Mouse (Mus musculus) megakaryocyte, embryonic 14.5 days (primary cell): ENCODE data around the gene Srpk2. TPM values are rescaled to one million over a fixed set of nuclear protein-coding genes. Genes with fewer than 3 reads are reported as not detected.

Source experiments
- H3K27me3 ChIP-seq: replicated peaks from 2 replicates; pipeline ENCODE3; 2012; ENCODE audit warnings: inconsistent platforms
- H3K36me3 ChIP-seq: replicated peaks from 2 replicates; pipeline ENCODE3; 2012; ENCODE audit warnings: low read length, inconsistent platforms, mixed read lengths
- H3K4me1 ChIP-seq: 2 replicates; pipeline ENCODE4 v1.6.1; 2012; ENCODE audit warnings: inconsistent platforms
- H3K4me3 ChIP-seq: replicated peaks from 2 replicates; pipeline ENCODE3; 2012; ENCODE audit warnings: moderate library complexity, mild to moderate bottlenecking, inconsistent platforms
- H3K9me3 ChIP-seq: 2 replicates; pipeline ENCODE4 v1.6.1; 2012; ENCODE audit warnings: inconsistent platforms
- FLI1 ChIP-seq: IDR thresholded peaks from 2 replicates; pipeline ENCODE4 v1.6.1; 2012; ENCODE audit warnings: low read length, inconsistent platforms, mixed read lengths
- GATA1 ChIP-seq: IDR thresholded peaks from 3 replicates; pipeline ENCODE4 v1.6.1; 2012; ENCODE audit warnings: mixed read lengths, low read length, inconsistent platforms, borderline replicate concordance
- polyA plus RNA-seq: library from polyadenylated mRNA; stranded (reverse); fragments of >175 nt; gene quantifications from 2 replicates; pipeline ENCODE4 v1.2.3, GENCODE M21; 2012; ENCODE audit warnings: low replicate concordance; ENCODE audit not compliant: insufficient read depth

Gene Srpk2
- polyA plus RNA-seq, 1 experiment, result 1.5 TPM

DNA sequence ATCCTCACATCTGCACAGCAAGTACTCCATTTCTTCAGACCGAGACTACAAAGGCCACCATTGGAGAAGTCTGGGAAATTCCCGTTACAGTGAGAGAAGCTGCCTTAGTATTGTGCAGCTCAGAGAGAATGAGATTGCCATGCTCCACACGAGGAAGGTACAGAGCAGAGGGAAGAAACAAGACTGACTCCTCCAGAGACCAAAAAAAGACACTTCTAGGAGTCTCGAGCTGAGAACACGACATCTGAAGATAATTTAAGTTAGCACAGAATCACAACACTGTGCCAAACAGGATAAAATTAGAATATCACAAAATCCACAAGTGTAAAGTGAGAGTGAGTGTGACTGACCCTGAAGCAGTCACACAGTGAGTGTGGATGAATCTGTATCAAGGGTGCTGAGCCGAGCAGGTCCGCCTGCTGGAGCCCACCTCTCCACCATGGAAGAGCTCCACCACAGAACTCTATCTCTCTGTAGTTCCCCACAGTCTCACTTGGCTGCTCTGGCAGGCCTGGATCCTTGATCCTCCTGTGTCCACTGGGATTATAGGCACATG is 152.8 kb downstream of the Srpk2 start:
- Histone ChIP-seq H3K36me3 (peaks cover 4% of the 10 kb centered on the region), H3K27me3 (no peaks in the 10 kb centered on the region), H3K4me3 (no peak overlapping the region), H3K4me1 (peaks cover 8% of the 10 kb centered on the region), H3K9me3 (no peaks in the 10 kb centered on the region)
- TF ChIP-seq FLI1 (no peak), GATA1 (no peak)

DNA sequence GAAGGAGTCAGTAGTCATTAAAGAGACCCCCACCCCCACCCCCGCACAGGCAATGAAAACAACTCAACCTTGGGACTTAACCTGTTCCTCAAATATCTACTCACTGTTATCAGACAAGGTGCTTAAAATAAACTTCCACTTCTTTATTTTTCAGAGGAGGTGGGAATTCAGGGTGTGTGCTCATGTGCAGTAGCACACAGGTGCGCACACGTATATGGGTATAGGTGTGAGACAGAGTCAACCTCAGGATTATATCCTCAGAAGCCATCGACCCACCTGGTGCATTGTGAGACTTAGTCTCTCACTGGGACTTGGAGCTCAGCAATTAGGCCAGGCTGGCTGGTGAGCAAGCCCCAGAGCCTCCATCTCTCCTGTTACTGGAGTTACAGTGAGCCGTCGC is 153.3 kb downstream of the Srpk2 start:
- TF ChIP-seq GATA1, result no peak
- TF ChIP-seq FLI1, result no peak
- Histone ChIP-seq H3K9me3 (no peaks in the 10 kb centered on the region), H3K27me3 (no peaks in the 10 kb centered on the region), H3K36me3 (peaks cover 4% of the 10 kb centered on the region), H3K4me1 (peaks cover 13% of the 10 kb centered on the region), H3K4me3 (no peak overlapping the region)

DNA sequence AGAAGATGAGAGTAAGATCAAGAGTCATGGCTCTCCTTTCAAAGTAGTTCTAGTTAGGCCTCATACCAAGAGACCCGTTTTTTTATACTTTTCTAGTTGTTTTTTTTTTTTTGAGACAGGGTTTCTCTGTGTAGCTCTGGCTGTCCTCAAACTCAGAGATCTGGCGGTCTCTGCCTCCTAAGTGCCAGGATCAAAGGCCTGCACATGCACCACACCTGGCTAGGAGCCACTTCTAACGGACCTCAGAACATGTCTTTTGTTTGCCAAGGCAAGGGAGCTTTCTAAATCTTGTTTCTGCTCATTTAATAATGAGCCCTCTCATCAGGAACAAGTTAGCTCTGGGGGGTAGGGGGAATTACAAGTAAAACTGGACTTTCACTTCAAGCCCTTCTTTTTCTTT is 159.8 kb downstream of the Srpk2 start:
- TF ChIP-seq FLI1 (no peak), GATA1 (no peak)
- no peak overlapping the region for H3K4me3 ChIP-seq
- H3K27me3 ChIP-seq, result no peaks in the 10 kb centered on the region
- no peaks in the 10 kb centered on the region for H3K9me3 ChIP-seq
- peaks cover 35% of the 10 kb centered on the region for H3K36me3 ChIP-seq
- H3K4me1 ChIP-seq, result peaks cover 40% of the 10 kb centered on the region

DNA sequence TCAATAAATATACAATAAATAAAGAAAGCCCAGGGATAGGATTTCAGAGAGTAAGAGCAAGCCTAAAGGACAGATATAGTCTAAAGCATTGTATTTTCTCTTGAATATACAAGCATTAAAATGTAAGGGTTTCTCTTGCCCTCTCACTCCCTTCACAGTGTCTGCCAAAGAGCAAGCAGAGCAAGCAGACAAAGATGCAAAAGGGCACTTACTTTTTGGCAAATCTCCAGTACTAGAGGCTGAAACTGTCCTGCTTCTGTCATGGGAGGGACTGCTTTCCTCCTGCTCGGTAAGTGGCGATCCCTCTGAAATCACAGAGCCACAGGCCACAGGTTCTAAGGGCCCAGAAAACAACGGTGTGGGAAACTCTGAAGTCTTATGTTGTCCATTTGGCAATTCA is 160.5 kb downstream of the Srpk2 start:
- H3K36me3 ChIP-seq, result peaks cover 35% of the 10 kb centered on the region
- TF ChIP-seq GATA1, result no peak
- no peak for TF ChIP-seq FLI1
- no peak overlapping the region for H3K4me3 ChIP-seq

DNA sequence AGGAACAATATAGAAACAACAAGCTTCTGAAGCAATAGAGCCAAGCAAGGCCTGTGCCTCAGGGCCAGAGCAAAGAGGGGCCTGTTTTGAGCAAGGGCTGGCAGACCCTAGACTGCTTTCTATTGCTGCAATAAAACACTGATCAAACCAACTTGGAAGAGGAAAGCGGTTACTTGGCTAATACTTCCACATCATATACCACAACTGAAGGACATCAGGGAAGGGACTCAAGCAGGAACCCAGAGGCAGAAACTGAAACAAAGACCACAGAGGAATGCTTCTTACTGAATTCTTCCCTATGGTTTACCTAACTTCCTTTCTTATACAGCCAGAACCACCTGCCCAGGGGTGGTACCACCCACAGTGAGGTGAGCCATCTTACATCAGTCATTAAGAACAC is 162.8 kb downstream of the Srpk2 start:
- TF ChIP-seq GATA1 (no peak), FLI1 (no peak)
- Histone ChIP-seq H3K4me1 (peaks cover 51% of the 10 kb centered on the region), H3K27me3 (no peaks in the 10 kb centered on the region), H3K4me3 (no peak overlapping the region), H3K36me3 (peaks cover 45% of the 10 kb centered on the region), H3K9me3 (no peaks in the 10 kb centered on the region)

More for the DNA sequence above, 160.5 kb downstream of the Srpk2 start:
- Histone ChIP-seq H3K27me3 (no peaks in the 10 kb centered on the region), H3K4me1 (peaks cover 47% of the 10 kb centered on the region), H3K9me3 (no peaks in the 10 kb centered on the region)

DNA sequence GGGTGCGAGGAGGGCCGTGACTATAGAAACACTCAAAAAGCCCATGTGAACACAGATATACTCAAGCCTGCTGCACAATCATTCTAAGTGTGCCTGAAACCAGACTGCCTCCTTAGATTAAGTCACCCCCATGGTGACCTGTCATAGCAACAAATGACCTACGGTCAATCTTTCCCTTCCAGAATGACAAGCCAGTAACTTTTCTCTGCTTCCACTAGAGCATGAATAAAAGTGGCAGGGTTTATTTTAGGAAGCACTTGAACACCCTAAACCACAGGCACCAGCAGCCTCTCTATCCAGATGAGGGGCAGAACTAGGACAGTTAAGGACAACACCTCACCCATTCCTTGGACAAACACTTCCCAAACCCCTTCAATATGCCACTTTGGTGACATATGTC is 164.7 kb downstream of the Srpk2 start:
- TF ChIP-seq FLI1, result no peak
- TF ChIP-seq GATA1, result no peak
- Histone ChIP-seq H3K27me3 (no peaks in the 10 kb centered on the region), H3K4me1 (peaks cover 43% of the 10 kb centered on the region), H3K4me3 (no peak overlapping the region), H3K36me3 (peaks cover 48% of the 10 kb centered on the region), H3K9me3 (no peaks in the 10 kb centered on the region)

DNA sequence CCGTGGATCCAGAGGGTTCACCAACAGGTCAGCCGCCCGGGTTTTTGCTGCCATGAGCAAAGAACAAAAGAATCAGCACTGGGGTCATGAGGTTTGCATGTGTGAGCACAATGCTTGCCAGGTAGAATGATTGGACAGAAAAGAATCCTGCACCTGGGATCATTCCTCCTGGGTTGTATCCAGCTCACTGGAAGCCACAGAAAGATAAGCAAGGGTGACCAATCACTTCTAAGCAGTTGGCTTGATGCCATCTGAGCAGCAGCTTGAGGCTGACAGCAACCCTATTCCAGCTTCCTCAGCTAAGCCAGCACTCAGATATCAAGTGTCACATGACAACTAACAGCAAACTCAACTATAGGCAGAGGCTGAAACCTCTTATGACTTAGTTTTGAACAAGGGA is 165.7 kb downstream of the Srpk2 start:
- H3K4me3 ChIP-seq, result no peak overlapping the region
- peaks cover 43% of the 10 kb centered on the region for H3K4me1 ChIP-seq
- TF ChIP-seq FLI1 (no peak), GATA1 (no peak)

DNA sequence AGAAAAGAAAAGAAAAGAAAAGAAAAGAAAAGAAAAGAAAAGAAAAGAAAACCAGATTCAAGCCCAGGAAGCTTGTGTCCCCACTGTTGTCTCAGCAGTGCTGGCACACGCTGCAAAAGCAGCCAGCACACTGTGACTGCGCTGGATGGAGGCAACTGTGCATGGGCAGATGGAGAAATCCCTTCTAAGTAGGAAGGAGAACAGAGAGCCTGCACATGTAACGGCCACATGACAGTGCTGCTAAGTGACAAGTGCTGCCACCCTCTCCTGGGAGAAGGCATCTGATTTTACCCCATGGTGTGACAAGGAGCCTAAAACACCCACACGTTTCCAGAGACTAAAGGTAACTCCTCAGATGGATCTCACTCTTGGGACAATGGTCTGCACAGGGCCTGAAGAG is 166.6 kb downstream of the Srpk2 start:
- no peak for TF ChIP-seq FLI1
- TF ChIP-seq GATA1, result no peak
- peaks cover 57% of the 10 kb centered on the region for H3K36me3 ChIP-seq

More for the DNA sequence above, 165.7 kb downstream of the Srpk2 start:
- H3K9me3 ChIP-seq, result no peaks in the 10 kb centered on the region
- H3K27me3 ChIP-seq, result no peaks in the 10 kb centered on the region
- peaks cover 50% of the 10 kb centered on the region for H3K36me3 ChIP-seq

DNA sequence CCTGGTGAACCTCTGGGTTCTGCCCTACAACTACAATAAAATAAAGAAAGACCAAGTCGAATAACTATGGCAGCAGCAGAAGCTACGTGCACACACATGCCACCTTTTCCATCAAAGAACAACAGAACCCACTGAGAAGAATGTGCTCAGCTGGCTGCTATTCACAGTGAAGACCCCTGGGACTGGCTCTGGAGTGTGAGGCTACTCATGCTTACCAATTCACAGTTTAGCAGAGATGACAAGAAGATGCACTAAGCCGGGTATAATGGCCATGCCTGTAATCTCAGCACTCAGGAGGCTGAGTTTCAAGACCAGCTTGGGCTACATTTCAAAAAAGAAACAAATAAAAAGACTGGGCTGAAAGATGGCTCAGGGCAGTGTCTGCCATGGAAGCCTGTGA is 167.5 kb downstream of the Srpk2 start:
- H3K9me3 ChIP-seq, result no peaks in the 10 kb centered on the region
- H3K4me1 ChIP-seq, result peaks cover 37% of the 10 kb centered on the region
- H3K4me3 ChIP-seq, result no peak overlapping the region
- TF ChIP-seq GATA1, result no peak
- TF ChIP-seq FLI1, result no peak
- no peaks in the 10 kb centered on the region for H3K27me3 ChIP-seq
- H3K36me3 ChIP-seq, result peaks cover 54% of the 10 kb centered on the region

More for the DNA sequence above, 166.6 kb downstream of the Srpk2 start:
- Histone ChIP-seq H3K4me3 (no peak overlapping the region), H3K27me3 (no peaks in the 10 kb centered on the region), H3K9me3 (no peaks in the 10 kb centered on the region), H3K4me1 (peaks cover 43% of the 10 kb centered on the region)

DNA sequence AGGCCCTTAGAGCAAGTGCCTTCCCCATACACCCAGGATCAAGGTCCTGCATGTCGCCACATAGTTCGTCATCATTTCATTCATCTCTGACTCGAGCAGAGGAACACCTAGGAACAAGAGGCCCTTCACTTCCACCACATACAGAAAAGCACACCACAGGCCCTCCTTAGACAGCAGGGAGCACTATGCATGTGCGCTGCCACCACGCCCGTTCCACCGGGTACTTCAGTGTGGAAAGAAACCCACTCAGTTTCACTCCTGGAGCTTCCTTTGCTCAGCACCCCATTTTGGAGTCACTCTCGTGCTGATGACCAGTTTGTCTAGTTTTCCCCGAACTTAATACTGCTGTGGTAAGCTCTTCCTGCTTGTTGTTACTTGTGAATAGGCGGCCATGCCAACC is 169.4 kb downstream of the Srpk2 start:
- Histone ChIP-seq H3K4me1 (peaks cover 30% of the 10 kb centered on the region), H3K36me3 (peaks cover 52% of the 10 kb centered on the region), H3K27me3 (no peaks in the 10 kb centered on the region), H3K4me3 (no peak overlapping the region), H3K9me3 (no peaks in the 10 kb centered on the region)
- TF ChIP-seq FLI1, result no peak
- no peak for TF ChIP-seq GATA1

DNA sequence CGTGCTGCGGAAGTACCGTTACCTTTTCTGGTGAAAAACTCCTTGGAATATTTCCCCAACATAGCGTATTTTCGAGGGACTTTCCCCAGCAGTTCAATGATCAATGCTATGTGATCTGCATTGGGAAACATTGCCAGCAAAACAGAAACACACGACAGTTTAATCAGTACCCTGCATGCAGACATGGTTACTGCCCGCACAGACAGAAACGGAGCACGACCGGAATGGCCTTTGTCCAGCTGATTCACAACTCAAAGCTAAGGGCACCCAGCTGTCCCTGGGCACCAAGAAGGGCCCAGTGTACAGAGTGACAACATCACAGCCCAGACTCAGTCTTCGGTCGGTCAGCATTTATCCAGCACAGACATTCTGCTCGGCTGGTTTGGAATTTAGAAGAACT is 170.9 kb downstream of the Srpk2 start:
- H3K4me3 ChIP-seq, result no peak overlapping the region
- H3K27me3 ChIP-seq, result no peaks in the 10 kb centered on the region
- TF ChIP-seq GATA1 (no peak), FLI1 (no peak)
- H3K4me1 ChIP-seq, result peaks cover 14% of the 10 kb centered on the region
- no peaks in the 10 kb centered on the region for H3K9me3 ChIP-seq
- H3K36me3 ChIP-seq, result peaks cover 53% of the 10 kb centered on the region
